Mouse (Mus musculus): ENCODE results near the gene Pde4a.

Gene Pde4a

DNA sequence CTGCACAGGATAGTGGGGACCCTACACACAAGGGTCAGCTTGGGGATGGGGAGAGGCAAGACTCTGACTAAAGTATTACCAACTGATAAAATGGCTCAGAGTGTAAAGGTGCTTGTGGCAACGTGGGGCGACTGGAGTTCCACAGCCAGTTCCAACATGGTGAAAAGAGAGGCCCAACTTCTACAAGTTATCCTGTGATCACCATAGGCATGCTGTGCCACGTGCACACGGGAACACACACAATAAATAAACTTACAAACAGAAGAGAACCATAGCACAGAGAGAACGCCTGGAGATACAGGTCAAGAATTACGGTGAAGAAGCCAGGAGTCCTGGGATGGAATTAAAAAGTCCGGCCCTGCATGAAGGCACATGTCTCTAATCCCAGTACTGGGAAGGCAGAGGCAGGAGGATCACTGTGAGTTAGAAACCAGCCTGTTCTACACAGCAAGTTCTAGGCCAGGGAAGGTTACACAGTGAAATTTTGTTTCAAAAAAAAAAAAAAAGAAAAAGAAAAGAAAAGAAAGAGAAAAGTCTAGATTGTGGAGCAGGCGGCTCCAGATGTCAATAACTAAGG lies 16.3 kb upstream of the Pde4a start:
- DNase-seq, result no peak

DNA sequence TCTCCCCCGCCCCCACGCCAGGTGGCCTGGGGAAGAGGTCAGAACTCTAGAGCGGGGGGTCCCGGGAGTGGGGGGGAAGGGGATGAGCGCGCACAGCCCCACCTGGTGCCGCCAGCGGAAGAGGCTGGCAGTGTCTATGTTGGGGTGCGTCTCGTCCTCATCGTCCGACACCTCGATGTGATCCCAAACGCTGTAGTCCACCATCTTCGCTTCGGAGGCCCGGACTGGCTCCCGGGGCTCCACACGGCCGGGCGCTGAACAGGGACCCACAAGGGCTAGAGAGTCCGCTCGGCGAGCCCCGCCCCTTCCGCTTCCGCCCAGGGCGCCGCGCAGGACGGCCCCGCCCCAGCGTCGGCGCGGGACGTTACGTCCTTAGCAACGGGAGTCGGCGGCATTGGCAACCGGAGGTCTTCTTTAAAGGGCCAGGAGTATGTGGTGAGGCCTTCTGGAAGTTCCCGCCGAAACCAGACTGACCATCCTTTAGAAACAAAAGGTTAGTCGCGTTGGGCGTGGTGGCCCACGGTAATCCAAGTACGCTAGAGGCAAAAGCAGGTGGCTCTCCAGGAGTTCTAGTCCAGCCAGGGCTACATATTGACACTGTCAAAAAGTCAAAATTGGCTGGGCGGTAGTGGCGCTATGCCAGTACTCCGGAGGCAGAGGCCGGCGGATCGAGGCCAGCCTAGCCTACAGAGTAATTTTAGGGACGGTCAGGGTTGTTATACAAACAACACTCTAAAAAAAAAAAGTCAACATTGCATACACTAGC lies 15.7 kb upstream of the Pde4a start, which contains the start of gene Cdc37:
Cdc37 (minus strand) TSS at position 329 of the 766 bp plus-strand sequence.
- peak; percentile 99 for DNase-seq

DNA sequence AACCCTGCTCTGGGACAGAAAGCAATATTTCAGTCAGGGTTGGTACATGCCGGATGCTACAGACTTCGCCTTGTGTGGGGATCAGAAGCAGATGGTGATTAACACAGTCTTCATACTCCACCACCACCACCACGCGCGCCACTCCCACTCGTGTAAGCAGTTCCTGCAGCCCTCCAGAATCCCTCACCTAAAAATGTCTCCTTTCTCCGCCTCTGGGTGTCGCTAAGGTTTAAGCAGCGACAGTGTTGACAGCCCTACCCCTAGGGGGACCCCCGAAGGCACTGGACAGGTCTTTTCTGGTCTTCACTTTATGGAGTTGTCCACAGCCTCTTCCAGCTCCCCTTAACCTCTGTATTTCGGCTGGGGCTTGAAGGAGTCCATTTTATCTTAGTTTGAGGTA lies 12.8 kb upstream of the Pde4a start:
- DNase-seq, result peak; percentile 81

DNA sequence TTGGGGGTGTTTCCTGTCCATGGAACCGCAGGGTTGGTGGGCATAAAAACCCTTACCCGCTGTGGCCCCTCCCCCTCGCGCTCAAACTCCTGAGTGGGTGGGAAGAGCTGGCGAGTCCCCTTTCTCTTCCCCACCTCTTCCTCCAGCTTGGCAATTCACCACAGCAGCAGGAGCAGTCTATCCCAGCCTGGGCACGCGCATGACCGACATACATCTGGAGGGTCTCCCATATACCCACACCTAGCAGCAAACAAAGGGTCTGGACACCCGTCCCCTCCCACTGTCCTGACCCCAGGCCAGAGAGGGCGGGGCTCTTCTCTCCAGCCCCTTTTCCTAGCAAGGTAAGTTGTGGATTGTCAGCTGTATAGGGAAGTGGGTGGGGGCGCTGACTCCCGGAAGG lies 12.2 kb upstream of the Pde4a start:
- no peak for DNase-seq

DNA sequence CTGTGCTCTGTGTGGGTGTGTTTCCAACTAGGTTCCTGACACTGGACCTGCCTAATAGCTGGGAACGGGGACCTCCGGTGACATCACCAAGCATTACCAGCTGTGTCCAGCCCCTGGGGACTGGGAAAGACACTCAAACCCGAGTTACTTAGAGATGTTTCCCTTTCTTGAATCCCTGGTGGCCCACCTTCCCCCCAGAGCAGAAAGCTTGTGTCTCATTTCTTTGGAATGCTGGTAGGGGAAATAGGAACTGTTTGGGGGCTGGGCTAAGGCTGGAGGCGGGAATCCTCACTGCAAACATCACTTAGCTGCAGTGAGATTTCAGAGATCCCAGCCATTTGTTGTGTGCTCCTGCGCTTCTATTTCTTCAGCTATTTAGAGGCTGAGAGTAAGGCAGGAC lies 11.7 kb upstream of the Pde4a start:
- peak; percentile 63 for DNase-seq

DNA sequence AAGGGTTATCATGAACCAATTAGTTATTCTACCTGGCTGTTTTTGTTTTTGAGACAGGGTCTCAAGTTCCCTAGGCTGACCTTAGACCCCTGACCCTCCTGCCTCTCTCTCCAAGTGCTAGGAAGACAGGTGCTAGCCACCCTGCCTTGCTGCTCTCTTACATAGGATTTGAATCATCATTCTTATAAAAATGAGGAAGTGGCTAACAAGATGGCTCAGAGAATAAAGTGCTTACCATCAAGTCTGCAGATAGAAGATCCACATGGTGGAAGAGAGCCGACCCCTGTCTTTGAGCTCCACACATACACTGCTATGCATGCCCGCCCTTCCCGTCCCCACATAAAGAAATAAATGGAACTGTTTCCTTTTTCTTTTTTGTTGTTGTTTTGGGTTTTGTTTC lies 10.7 kb upstream of the Pde4a start:
- no peak for DNase-seq

DNA sequence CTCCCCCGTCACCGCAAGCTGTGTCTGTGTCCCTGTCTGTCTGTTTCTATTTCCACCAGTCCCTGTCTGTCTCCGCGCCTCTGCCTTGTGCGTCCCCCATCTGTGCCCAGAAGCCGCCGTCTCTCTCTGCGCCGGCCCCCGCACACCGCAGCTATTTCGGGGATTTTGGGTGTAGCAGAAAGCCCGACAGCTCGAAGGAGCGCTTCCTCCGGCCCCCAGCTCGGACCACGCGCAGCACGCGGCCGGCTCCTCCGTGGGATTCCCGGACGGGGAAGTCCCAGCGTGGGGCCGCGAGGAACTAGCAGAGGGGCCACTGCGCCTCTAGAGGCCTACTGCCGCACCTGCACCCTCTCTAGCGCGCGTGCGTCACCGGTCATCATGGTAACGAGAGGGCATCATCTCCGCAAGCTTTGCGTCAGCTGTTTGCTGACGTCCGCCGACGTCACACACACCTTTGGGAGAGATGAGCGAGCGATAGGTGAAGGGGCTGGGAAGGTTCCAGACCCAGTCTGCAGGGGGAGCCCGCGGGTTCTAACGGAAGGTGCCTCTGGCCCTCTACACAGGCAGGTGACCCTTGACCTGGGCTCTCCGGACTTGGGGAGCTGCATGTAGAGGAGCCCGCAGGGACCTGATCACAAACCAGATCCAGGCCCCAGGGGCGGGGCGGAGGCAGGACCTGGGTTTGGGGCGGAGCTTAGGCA lies 4.2 kb upstream of the Pde4a start:
- DNase-seq, result peak; percentile 92

DNA sequence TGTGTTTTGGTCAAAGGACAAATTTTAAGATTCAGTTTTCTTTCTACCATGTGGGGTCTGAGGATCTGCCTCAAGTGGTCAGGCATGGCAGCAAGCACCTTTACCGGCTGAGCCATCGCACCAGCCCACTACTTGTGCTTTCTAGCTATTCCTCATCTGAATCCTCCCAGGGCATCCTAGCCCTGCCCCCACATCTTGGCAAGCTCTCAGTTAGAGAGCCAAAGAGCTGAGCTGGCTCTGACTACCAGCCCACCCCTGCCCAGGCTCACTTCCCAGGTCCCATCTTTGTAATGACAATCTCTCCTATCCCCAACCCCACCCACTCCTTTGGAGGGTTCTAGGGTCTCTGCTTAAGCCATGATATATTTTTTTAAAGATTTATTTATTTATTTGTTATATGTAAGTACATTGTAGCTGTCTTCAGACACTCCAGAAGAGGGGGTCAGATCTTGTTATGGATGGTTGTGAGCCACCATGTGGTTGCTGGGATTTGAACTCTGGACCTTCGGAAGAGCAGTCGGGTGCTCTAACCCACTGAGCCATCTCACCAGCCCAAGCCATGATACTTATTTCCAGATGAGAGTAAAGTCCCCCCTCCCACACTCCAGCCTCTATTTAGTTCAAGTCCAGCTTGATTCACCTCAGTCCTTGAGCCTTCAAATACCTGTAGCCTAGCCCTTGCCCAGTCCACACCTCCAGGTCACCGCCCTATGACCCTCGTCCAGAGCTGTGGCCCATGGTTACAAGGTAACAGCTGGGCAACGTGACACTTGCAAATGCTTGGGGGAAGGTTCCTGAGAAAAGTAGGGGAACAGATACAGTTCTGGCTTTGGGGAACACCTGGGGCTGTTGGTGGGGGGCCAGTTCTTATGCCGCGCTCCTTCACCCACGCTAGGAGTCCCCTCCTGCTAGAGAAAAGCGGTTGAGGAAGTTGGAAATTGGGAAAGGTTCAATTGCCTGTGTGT lies 2.1 kb upstream of the Pde4a start:
- no peak for DNase-seq

DNA sequence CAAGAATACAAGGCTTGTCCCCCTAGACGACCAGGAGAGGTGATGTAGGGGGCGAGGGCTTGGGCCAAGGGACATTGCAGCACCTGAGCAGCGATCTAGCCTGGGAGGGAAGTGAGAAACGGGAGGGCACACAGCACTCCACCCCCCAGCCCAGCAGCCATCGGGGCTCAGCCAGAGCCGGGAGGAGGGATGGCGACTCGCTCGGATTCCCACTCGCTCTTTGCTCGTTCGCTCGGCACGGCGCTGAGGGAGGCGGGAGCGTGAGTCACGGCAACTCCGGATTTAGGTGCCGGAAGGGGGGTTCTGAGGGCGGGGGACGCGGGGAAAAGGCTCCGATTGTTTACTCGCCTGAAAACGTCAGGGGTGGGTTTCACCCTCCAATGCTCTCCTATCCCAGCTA lies 1.4 kb upstream of the Pde4a start:
- peak; percentile 32 for DNase-seq

DNA sequence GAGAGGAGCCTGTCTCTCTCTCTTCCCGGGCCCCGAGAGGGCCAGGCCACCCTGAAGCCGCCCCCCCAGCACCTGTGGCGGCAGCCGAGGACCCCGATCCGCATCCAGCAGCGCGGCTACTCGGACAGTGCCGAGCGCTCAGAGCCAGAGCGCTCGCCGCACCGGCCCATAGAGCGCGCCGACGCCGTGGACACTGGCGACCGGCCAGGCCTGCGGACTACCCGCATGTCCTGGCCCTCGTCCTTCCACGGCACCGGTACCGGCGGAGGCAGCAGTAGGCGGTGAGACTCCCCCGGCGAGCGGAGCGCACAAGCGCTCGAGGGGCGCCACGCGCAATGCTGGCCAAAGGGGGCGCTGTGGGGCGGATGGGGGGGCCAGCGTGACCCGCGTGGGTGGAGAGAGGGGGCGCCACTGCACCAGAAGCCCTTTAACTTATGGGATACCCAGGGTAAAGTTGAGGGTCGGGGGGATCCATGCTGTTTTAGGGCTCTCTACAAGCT lies 488 bp downstream of the Pde4a start:
- peak; percentile 60 for DNase-seq

DNA sequence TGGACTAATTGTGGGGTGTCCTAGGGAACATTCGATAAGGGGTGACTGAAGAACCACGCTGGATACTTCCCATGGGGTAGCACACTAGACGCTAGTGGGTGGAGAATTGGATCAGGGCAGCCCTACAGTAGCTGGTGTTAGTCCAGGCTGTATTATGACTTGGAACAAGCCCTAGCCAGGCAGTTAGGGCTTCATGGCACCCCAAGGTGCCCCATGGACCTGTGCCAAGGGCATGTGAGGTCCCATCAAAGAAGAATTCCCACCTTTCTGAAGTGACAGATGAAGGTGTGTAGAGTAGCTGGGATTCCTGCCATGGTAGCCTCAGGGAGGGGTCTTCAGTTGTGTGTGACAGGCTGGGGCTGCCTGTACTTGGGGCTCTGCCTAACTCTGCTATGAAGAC lies 1.0 kb downstream of the Pde4a start:
- DNase-seq, result no peak

DNA sequence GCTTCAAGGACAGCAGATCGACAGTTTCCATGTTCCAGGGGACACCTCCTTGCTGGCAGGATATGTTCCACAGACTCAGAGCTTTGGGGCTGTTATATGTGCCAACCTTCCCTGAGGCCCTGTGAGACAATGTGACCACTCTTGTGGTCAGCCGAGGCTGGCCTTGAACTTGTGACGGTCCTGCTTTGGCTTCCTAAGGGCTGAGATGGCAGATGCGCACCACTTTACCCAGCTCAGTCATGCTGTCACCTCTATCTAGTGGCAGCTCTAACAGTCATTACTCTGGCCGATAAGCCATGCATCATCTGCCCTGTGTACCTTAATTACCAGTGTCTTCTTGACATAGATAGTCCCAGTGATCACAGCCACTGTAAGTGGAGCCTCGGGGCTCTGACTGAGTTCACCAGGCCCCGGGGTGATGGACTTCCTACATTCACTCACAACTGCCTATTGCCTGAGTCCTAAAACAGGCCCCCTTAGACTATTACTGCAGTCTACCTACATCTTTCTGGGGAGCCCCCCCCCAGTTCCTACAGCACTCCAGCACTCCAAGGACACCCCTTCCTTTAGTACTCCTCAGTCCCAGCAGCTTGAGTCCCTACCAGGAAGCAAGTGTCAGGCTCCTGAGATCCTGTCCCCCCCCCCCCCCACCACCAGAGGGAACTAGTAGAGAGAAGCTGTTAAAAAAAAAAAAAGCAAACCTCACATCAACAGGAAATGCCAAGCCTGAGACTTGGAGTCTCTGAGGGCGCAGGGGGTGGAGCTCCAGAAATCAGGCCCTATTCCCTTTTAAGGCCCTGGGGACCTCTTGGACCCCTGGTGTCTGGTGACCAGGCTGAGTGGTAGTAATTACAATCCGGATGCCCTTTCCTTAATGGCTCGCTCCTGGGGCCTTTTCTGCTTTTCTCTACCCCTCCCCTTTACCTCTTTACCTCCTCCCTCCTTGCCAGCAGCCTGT lies 1.9 kb downstream of the Pde4a start:
- DNase-seq, result peak; percentile 69

DNA sequence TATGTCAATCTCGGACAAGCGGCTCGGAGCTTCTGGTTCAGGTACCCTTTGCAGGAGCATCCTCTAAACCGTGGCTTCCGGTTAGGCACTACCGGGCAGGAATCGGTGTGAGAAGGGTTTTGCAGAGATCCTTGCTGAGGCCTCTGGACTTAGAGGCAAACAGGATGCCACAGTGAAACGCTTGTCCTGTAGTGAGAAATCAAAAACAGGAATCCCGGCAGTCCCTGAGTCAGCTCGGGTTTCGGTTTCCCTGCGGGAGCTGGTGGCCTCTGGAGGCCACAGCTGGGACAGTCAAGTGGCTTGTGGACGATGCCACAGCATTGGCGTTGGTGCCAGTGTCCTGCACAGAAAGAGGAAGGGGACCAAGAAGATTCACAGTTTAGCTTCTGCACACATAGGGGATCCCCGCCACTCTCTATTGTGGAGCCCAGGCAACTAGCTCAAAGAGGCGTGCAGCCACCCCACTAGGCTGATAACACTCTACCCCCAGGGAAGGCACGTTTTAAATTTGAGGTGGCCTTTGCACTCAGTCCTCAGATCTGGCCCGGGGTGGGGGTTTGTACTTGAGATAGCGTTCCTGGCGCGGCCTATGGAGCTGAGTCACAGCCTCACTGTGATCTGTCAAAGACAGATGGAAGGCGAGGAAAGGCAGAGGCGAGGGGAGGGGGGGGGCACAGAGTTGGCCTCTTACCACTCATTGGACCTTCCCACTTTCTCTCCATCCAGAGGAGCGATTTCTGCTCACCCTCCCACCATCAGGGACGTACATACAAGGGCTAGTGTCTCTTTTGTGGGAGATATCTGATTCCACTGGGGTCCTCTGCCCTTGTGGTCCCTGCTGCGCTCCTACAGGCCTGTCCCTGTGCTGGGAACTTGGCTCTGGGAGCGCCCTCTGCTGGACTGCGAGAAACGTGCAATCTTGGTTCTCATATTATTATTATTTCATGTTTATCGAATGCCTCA lies 2.9 kb downstream of the Pde4a start:
- DNase-seq, result peak; percentile 86

DNA sequence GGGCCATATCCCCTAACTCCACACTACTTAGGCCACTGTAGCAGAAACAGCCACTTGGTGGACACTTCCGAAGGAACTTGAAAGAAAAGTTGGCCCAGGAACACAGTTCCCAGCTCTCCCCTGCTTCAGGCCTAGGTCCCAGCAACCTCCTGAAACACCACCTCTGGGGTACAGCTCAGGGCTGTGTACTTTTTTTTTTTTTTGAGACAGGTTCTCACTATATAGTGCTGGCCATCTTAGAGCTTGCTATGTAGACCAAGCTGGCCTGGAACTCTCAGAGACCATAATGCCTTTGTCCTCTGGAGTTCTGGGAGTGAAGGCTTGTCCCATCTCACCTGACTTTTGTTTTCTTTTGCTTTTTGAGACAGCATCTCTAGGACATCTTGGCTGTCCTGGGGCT lies 3.6 kb downstream of the Pde4a start:
- DNase-seq, result no peak

DNA sequence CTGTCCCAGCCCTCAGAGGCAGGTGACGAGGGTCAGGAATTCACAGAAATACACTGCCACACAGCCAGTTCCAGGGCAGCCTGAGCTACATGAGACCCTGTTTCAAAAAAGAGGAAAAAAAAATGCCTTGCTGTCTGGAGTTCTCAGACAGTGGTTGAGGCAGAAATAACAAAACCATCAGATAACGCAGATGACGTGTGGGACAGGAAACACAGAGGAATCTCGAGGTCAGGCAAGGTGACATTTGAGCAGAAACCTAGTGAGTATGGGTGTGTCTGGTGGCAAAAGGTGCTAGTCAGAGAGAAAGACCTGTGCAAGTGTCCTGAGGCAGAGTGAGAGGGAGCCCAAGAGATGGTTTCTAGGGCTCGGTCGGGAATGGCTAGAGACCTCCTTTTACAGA lies 6.8 kb downstream of the Pde4a start:
- DNase-seq, result no peak

DNA sequence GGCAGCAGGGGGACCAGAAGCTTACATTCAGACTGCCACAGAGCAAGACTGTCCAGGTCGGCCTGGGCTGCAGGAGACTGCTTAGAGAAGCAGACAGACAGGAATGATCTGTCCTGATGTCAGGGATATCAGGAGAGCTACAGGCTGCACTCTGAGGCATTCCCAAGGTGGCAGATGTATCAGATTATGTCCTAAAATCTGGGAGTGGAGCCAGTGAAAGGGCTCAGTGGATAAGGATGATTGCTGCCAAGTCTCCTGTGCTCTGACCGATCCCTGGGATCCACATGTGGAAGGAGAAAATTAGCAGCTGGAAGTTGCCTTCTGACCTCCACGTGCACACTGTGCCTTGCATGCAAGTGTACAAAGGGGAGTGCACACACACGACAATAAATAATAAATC lies 14.9 kb downstream of the Pde4a start:
- DNase-seq, result no peak

DNA sequence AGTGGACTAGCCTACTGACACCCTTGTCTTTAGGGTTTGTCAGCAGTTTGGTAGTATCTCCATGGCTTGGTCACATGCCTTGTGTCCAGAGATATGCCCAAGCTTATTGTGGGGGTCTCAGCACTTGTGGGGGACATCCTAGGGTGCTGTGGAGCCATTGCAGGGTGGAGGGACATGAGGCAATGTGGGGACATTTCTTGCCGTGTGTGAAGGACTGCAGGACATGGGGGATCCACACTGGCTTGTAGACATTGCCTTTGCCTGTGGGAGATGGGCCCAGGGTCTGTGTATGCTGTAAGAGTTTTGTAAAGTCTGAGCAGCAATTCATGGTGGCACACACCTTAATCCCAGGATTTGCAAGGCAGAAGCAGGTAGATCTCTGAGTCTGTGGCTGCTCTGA lies 15.3 kb downstream of the Pde4a start:
- no peak for DNase-seq

DNA sequence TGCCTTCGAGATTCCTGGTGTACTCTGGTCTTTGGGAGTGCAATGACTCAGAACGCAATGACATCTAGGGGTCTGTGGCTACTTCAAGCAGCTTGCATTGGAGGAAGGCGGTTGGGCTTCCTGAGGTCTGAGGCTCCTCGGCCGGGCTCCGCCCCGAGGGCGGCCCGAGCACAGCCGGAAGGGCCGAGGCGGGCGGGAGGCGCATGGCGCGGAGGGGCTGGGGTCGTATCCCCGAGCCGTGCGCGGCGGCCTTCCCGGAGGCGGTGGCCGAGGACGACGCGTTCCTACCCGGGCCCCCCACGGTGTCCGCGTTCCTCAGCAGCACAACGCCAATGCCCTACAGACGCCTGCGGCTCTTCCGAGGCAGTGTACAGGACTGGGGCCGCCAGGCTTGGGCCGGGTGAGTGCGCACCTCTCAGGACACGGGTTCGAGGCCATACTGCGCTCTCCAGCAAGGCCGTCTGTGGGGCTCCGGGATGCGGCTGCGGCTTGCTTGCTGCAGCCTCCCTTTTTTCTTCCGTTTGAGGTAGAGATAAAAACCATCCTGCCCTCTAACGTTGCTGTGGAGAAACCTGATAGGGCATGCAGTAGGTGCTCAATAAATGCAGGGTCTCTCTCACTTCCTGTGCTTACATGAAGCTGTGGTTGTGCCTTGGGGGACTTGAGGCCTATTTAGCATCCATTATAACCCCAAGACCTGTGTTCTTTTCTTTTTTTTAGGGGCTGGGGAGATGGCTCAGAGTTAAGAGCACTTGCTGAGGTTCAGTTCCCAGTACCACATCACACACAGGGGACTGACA lies 16.1 kb downstream of the Pde4a start:
- peak; percentile 77 for DNase-seq

DNA sequence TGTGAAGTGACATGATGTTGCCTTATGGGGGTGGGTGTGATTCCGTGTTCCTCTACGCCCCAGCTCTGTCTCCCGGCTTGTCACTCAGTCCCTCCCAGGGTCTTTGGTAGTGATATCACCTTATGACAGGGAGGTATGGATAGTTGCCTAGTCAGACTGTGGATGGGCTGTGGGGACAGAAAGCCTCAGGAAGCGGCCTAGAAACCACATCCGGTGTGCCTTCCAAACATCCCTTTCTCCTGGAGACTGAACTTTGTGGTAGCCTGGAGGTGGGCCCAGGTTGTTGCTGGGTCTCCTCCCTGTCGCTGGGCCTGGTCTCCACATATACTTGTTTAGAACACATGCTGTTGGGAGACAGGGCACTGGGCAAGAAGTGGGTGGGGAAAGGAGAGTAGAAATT lies 17.9 kb downstream of the Pde4a start:
- DNase-seq, result no peak
